Mouse (Mus musculus): ENCODE data around the gene Slc40a1. TPM values are rescaled to one million over a fixed set of nuclear protein-coding genes. Genes with fewer than 3 reads are reported as not detected.

Gene Slc40a1
- polyA plus RNA-seq, 1 experiment from 2014 or later, result 21.4 TPM

DNA sequence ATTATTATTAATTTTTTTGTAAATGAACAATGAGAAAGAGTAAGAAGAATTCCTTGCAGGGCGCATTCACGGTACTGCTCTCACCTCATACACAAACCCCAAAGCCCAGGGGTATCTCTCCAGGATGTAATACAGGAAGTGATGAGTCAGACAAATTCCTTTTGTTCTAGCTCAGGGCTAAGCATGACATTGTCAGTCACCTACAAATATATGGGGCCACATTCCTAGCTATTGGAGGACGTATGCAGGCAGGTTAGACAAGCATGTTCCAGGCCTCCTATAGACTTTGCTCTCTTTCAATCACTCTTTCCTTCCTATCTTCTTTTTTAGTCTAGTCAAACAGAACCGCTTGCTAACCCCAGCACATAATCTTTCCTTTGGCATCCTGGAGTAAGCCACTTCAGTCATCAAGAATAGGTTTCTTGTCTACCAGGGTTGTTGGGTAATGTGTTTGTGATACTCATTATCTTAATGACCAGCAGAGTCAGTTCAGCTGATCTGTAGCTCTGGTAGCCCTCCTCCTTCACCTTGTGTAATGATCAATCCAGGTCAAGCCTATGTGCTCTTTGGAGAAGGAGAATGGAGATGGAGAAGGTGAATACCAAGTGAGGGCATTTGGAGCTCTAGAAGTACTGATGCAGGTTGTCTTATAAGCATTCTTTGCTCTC is 9.1 kb downstream of the Slc40a1 start:
- Histone ChIP-seq H3K4me3 (no peak overlapping the region), H3K4me1 (no peaks in the 10 kb centered on the region), H3K36me3 (no peaks in the 10 kb centered on the region), H3K4me2 (replicated peaks) (no peak overlapping the region), H3K27me3 (no peaks in the 10 kb centered on the region), H3K9ac (no peak overlapping the region), H3K9me3 (replicated peaks) (no peaks in the 10 kb centered on the region), H3K27ac (no peak overlapping the region)
- no peak for ATAC-seq (ENCODE audit: low FRiP score)
- WGBS, result 79% methylated on average over 4 of the region's 4 CpGs

GRCm38 (mm10) chr1:45916174-45916573 is 10.1 kb downstream of the Slc40a1 start:
- H3K4me2 ChIP-seq (replicated peaks), result no peak overlapping the region
- ATAC-seq (ENCODE audit: low FRiP score), result no peak
- H3K36me3 ChIP-seq, result no peaks in the 10 kb centered on the region
- H3K27me3 ChIP-seq, result no peaks in the 10 kb centered on the region
- H3K4me3 ChIP-seq, result no peak overlapping the region
- no peaks in the 10 kb centered on the region for H3K9me3 ChIP-seq (replicated peaks)
- WGBS, result 71% methylated on average over 3 of the region's 3 CpGs
- no peak overlapping the region for H3K9ac ChIP-seq
- H3K27ac ChIP-seq, result no peak overlapping the region
- H3K4me1 ChIP-seq, result no peaks in the 10 kb centered on the region

- ATAC-seq (ENCODE audit: low FRiP score), result no peak
- no peaks in the 10 kb centered on the region for H3K36me3 ChIP-seq
- H3K27ac ChIP-seq, result no peak overlapping the region
- no peak overlapping the region for H3K4me2 ChIP-seq (replicated peaks)
- H3K4me3 ChIP-seq, result no peak overlapping the region
- H3K27me3 ChIP-seq, result no peaks in the 10 kb centered on the region
- 92% methylated on average over 4 of the region's 4 CpGs for WGBS
- no peak overlapping the region for H3K9ac ChIP-seq
- no peaks in the 10 kb centered on the region for H3K9me3 ChIP-seq (replicated peaks)
- no peaks in the 10 kb centered on the region for H3K4me1 ChIP-seq
Observed at GRCm38 (mm10) chr1:45914236-45914635, 12.1 kb downstream of the Slc40a1 start.

- Histone ChIP-seq H3K9me3 (replicated peaks) (no peaks in the 10 kb centered on the region), H3K9ac (no peak overlapping the region), H3K4me2 (replicated peaks) (no peak overlapping the region), H3K4me1 (peaks cover 8% of the 10 kb centered on the region), H3K36me3 (no peaks in the 10 kb centered on the region), H3K27ac (0 out of 2 replicates have a peak overlapping the region, but pooled peaks have one; percentile 30), H3K4me3 (no peak overlapping the region), H3K27me3 (no peaks in the 10 kb centered on the region)
- peak; percentile 88 for ATAC-seq (ENCODE audit: low FRiP score)
- 24% methylated on average over 5 of the region's 5 CpGs for WGBS
Observed at GRCm38 (mm10) chr1:45905107-45905821, 21.1 kb downstream of the Slc40a1 start.

GRCm38 (mm10) chr1:45904161-45904560 is 22.2 kb downstream of the Slc40a1 start:
- H3K4me2 ChIP-seq (replicated peaks), result no peak overlapping the region
- H3K27me3 ChIP-seq, result no peaks in the 10 kb centered on the region
- no peak overlapping the region for H3K27ac ChIP-seq
- H3K36me3 ChIP-seq, result no peaks in the 10 kb centered on the region
- no peaks in the 10 kb centered on the region for H3K9me3 ChIP-seq (replicated peaks)
- no peak for ATAC-seq (ENCODE audit: low FRiP score)
- 91% methylated on average over 3 of the region's 3 CpGs for WGBS
- H3K4me3 ChIP-seq, result no peak overlapping the region
- H3K4me1 ChIP-seq, result peaks cover 8% of the 10 kb centered on the region
- H3K9ac ChIP-seq, result no peak overlapping the region

GRCm38 (mm10) chr1:45898044-45898443 is 28.3 kb downstream of the Slc40a1 start:
- H3K36me3 ChIP-seq, result no peaks in the 10 kb centered on the region
- WGBS, result 71% methylated on average over 1 of the region's 1 CpGs
- H3K4me3 ChIP-seq, result no peak overlapping the region
- no peak overlapping the region for H3K27ac ChIP-seq
- H3K27me3 ChIP-seq, result no peaks in the 10 kb centered on the region
- no peak overlapping the region for H3K9ac ChIP-seq
- no peaks in the 10 kb centered on the region for H3K4me1 ChIP-seq
- ATAC-seq (ENCODE audit: low FRiP score), result no peak
- no peaks in the 10 kb centered on the region for H3K9me3 ChIP-seq (replicated peaks)
- H3K4me2 ChIP-seq (replicated peaks), result no peak overlapping the region

DNA sequence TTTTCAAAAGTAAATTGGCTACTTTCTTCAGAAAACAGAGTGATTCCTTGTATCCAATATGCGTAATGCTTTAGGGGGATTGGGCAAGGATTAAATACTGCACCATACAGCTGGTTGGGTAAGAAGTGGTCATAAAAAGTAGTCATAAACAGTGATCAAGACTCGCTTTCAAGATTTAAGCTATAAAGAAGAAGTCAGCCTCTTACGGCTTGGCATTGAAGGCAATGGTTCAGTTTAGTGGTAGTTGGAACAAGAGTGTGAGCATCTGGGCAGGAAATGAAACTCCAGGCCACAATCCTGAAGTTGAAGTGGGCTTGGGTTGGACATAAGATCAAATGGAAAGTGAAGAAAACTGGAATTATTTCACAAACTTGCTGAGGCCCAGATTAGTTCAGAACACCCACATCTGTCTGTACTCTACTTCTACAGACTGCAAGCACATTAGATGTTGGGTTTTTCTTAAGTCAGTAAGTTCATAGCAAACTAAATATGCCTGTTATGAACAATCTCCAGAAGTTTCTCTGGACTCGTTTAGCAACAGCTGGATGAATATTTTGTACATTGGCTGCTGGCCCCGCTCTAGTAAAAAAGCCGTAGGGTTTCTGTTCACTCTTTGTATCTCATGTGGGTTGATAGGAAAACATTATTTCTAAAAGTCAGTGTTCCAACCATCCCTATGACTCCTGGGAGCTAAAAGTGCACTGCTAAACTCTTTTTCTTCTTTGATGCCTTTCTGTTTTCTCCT is 32.0 kb downstream of the Slc40a1 start:
- Histone ChIP-seq H3K4me2 (replicated peaks) (no peak overlapping the region), H3K4me1 (no peaks in the 10 kb centered on the region), H3K27me3 (no peaks in the 10 kb centered on the region), H3K9me3 (replicated peaks) (no peaks in the 10 kb centered on the region), H3K9ac (no peak overlapping the region), H3K27ac (no peak overlapping the region), H3K36me3 (no peaks in the 10 kb centered on the region), H3K4me3 (no peak overlapping the region)
- WGBS, result 87% methylated on average over 6 of the region's 6 CpGs
- ATAC-seq (ENCODE audit: low FRiP score), result no peak

- H3K27me3 ChIP-seq, result no peaks in the 10 kb centered on the region
- H3K27ac ChIP-seq, result no peak overlapping the region
- no peaks in the 10 kb centered on the region for H3K36me3 ChIP-seq
- ATAC-seq (ENCODE audit: low FRiP score), result no peak
- H3K4me1 ChIP-seq, result no peaks in the 10 kb centered on the region
- H3K4me2 ChIP-seq (replicated peaks), result no peak overlapping the region
- H3K9ac ChIP-seq, result no peak overlapping the region
- H3K4me3 ChIP-seq, result no peak overlapping the region
- no peaks in the 10 kb centered on the region for H3K9me3 ChIP-seq (replicated peaks)
- WGBS, result 82% methylated on average over 2 of the region's 2 CpGs
Observed at GRCm38 (mm10) chr1:45891986-45892385, 34.3 kb downstream of the Slc40a1 start.

- no peak for ATAC-seq (ENCODE audit: low FRiP score)
- Histone ChIP-seq H3K9me3 (replicated peaks) (no peaks in the 10 kb centered on the region), H3K36me3 (no peaks in the 10 kb centered on the region)
Observed at GRCm38 (mm10) chr1:45890173-45890572, 36.1 kb downstream of the Slc40a1 start, which contains the start of gene Gm5269. Gm5269 (minus strand) TSS chr1:45890273.

DNA sequence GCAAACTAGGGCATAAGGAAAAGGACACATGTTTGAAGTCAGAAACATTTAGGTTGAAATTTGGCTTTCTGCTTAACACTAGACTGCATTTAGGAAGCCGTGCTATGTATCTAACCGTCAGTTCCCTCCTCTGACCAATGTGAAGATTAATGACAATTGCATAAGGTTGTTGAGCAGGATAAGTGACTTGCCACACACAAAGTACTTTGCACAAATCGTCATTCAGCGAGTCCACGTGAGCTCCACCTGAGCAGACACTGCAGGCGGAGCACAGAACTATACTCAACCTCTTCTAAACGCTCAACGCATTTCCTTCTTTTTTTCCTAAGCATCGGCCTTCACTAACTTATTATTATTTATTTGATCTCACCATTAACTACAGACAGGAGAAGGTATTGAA is 39.5 kb downstream of the Slc40a1 start:
- Histone ChIP-seq H3K4me2 (replicated peaks) (no peak overlapping the region), H3K4me3 (no peak overlapping the region), H3K36me3 (no peaks in the 10 kb centered on the region), H3K27ac (no peak overlapping the region), H3K9ac (no peak overlapping the region), H3K4me1 (no peaks in the 10 kb centered on the region), H3K27me3 (no peaks in the 10 kb centered on the region), H3K9me3 (replicated peaks) (no peaks in the 10 kb centered on the region)
- ATAC-seq (ENCODE audit: low FRiP score), result no peak
- WGBS, result 86% methylated on average over 9 of the region's 9 CpGs

More at GRCm38 (mm10) chr1:45890173-45890572, 36.1 kb downstream of the Slc40a1 start, which contains the start of gene Gm5269:
- Histone ChIP-seq H3K27ac (no peak within 1 kb of the TSS), H3K27me3 (no peaks in the 10 kb centered on the region), H3K4me2 (replicated peaks) (no peak within 1 kb of the TSS), H3K4me1 (no peaks in the 10 kb centered on the region), H3K4me3 (no peak within 1 kb of the TSS), H3K9ac (no peak within 1 kb of the TSS)

DNA sequence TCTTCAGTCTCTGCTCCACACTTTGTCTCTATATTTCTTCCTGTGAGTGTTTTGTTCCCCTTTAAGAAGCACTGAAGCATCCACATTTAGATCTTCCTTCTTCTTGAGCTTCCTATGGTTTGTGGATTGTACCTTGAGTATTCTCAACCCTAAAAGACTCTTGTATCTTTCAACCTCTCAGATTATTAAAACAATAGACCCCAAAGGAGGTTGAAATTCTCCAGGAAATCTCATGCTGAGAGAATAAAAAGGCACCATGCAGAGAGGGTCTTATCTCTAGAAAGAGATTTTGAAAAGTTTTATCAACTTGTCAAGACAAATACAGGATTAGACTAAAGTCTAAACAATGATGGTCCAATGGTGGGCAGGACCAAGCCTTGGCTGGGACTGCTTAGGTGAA is 42.9 kb downstream of the Slc40a1 start:
- Histone ChIP-seq H3K4me3 (no peak overlapping the region), H3K9ac (no peak overlapping the region), H3K4me1 (no peaks in the 10 kb centered on the region), H3K36me3 (no peaks in the 10 kb centered on the region), H3K27me3 (no peaks in the 10 kb centered on the region), H3K27ac (no peak overlapping the region), H3K4me2 (replicated peaks) (no peak overlapping the region), H3K9me3 (replicated peaks) (no peaks in the 10 kb centered on the region)
- no peak for ATAC-seq (ENCODE audit: low FRiP score)

DNA sequence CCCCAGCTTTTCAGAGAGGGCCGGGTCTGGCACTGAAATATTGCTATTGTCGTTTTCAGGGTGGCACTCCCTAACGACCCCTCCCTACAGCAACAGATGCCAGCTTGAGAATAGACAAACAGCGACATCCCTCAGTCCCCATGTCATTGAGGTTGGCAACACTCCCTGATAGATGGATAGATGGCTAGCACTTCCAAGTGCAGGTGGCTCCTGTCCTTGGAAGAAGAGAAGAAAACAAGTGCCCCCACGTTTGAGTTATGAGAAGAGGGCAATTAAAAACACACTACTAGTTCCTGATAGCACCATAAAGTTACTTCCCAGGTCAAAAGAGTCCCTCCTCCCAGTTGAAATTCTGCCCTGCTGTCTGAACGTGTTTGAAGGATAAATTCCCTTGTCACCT is 44.2 kb downstream of the Slc40a1 start:
- Histone ChIP-seq H3K27ac (no peak overlapping the region), H3K9ac (no peak overlapping the region), H3K4me1 (no peaks in the 10 kb centered on the region), H3K4me2 (replicated peaks) (no peak overlapping the region), H3K36me3 (no peaks in the 10 kb centered on the region), H3K27me3 (no peaks in the 10 kb centered on the region), H3K4me3 (no peak overlapping the region), H3K9me3 (replicated peaks) (no peaks in the 10 kb centered on the region)
- 56% methylated on average over 6 of the region's 6 CpGs for WGBS
- ATAC-seq (ENCODE audit: low FRiP score), result no peak

All from hindbrain, embryonic 12.5 days (tissue).